Mouse (Mus musculus): ENCODE measurements around the gene Ddit4.

Ddit4 gene

DNA sequence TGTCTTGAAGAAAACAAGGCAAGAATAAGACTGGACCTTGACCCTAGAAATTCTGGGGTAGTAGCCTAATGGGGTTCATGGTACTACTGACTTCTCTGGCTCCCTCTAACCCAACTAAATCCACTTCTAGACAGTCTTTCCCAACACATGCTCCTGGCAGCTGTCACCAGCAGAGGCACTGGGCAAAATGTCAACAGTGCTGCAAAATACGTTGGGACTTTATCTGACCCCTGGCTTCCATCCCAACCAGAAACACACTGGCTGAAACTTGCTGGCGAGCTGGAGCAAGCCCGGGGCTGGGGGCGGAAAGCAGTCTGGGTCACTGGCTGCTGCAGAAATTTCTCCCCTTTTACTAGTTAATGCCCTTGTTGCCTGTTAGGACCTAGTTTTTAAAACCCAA, 35.5 kb downstream of the Ddit4 start:
- DNase-seq: no peak

DNA sequence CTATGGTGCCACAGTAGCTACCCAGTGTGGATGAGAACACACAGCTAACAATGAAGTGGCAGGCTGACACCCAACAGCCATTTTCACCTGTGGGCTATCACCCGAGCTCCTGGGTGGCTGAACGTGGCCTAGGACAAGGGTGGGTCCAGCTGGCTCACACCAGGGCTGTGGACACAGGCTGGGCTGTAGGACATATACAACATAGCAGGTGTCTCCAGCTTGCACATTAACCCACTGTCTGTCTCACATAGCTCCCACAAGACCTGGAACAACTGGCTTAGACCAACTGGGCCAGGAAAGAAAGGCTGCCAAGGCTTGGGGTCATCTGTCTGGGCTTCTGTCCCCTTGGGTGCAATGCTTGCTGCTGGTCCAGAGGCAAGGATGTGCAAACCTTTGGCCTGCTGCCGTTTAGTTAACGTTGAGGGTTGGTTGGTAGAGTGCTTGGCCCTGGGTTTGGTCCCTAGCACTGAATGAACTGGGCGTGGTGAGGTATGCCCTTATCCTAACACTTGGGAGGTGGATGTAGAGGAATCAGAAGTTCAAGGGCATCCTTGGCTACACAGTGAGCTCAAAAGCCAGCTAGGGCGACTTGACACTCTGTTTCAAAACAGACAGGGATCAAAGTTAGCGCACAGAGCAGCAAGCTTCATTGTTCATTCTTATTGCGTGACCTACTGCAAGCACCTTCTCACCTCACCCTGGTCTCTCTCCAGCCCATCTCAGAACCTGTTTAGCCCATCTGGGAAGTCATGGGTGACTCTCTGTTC, 36.3 kb downstream of the Ddit4 start:
- no peak for DNase-seq

DNA sequence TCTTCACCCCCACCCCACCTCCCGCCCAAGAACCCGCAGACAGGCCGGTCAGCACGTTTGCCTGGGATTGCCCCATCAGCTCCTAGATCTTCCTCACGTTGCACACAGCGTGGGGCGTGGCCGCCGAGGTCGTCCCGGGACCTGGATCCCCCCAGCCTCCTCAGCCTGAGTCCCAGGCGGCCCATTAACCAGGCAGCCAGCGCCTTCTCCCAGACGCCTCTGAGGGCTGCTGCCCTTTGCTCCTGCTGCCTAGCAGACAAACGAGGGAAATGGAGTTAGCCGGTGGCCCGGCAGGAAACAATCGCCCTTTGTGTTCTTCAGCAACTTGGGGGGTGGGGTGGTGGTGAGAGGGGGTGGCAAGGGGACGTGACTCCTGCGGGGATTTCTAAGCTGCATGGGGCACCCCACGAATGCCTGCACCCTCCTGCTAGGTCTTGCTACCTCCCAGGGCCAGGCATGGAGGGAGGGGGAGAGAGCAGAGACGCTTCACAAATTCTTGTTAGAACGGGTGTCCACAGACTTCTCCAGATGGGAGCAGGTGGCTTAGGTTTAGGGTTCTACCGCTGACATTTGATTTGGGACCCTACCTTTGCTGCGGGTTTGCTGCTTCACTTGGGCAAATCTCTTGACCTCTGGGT, 40.0 kb downstream of the Ddit4 start:
- DNase-seq: no peak

DNA sequence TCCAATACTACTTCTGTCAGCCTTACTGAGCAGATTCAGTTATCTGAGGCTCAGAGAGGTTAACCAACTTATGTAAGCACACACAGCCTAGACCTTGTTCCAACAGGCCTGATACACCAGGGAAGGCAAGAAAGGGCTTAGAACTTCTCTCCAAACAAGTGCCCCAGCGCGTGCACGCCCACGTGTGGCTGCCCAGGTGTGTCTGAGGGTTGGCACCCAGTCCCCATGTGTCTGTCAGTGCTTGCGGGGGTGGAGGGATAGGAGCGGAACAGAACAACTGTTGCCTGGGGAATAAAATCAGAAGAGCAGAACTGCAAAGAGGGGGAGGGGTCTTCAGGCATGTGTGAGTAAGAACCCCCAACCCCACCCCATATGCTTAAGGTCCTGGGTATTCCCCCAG, 40.5 kb downstream of the Ddit4 start:
- no peak for DNase-seq

DNA sequence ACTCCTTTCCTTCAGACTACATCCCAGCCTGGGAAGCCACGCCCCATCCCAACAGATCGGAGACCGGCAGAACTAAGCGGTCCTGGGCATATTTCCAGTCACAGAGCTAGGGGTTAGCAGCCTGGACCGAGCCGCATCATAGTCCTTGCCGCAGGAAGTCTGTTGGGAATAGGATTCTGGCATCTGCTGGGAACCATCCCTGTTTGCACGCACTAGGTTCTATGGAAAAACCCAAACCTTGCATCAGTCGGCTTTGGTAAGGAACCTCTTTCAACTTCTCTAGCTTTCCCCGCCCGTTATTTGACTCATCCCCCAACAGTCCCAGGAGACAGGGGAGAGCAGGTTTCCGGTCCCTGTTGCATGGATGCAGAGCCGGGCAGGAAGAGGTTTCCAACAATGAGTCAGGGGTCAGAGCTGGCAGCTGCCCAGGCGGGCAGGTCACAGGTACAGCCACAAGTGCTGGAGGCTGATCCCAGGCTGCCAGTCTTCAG, 42.2 kb downstream of the Ddit4 start:
- DNase-seq: peak; percentile 31

DNA sequence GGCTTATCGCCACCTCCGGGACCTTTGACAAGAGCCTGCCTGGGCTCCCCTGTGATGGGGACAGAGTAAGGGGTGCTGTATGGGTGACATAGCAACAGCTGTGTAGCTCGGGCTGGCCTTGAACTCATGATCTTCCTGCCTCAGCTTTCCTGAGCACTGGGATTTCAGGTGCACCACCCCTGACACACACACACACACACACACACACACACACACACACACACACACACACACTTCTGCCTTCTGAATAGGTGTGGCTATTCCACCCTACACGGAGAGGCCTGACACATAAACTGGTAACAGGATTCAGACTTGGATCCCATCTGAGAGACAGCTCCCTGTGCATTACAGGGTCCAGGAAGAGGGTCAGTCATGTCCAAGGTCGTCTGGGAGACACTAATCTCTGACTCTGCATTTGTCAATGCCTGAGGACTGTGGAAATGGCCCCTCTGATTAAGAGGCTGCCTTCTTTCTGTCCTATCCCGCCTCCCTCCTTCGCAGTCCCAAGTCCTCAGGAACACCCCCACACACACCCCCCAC, 42.8 kb downstream of the Ddit4 start:
- DNase-seq: no peak

DNA sequence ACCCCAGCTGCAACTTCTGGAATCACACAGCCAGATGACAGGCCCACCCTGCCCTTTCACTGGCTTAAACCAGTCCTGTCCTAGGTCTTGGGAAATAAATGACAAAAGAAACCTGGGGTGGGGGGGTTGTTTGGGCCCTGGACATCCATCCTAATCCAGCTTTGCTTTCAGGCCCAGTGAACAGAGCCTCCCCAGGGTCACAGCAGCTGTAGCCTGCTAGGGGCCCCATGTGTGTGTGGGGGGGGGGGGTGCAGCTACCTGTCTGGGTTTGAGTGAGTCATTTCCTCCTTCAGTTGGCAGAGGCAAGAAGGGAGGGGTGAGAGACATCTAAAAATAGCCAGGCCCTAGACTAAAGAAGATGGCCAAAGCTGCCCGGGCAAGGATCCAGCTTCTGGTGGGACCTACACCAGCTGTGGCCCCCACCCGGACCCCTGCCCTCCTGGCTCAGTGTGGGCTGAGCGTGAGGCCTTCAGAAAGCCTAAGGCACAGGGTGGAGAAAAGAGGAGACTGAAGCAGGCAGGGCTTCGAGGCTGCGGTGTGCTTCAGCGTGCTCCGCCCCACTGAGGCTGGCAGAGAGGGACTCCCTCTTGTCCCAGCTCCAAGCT, 43.8 kb downstream of the Ddit4 start:
- no peak for DNase-seq

DNA sequence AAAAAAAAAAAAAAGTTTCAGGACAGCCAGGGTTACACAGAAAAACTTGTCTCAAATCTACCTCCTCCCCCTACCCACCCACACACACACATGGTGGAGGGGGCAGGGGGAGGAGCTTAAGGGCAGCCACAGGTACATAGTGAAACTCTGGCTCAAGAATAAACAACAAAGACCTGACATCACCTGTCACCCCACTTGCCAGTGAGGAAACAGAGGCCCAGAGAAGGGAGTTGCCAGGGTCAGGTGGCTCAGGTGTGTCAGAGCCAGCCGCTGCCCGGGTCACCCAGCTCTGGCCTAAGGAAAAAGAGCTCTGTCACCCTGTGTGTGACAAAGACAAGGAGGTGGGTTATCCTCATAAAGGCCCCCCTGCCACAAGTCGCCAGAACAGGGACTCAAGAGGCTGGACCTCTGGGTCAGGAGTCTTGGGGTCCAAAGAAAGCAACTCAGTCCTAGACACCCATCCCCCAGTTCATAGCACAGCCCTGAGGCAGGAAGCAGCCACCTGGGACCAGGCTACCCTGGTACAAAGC, 44.5 kb downstream of the Ddit4 start:
- no peak for DNase-seq

DNA sequence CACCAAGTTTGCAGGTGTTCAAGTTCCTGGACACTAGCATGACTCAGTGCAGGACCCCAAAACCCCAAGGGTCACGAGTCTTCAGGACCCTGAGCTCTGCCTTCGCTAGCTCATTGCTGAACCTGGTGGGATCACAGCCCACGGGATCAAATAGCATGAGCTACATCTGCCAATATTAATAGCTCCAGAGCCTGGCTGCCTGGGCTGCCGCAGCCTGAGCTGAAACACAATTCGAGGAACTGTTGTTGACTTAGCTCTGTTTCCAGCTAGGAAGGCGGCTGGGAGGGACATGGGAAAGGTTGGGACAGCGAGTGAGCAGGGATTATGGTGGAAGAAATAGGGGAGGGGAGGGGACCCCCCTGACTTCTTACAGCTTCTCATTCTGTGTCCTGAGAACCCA, 48.5 kb downstream of the Ddit4 start:
- no peak for DNase-seq

DNA sequence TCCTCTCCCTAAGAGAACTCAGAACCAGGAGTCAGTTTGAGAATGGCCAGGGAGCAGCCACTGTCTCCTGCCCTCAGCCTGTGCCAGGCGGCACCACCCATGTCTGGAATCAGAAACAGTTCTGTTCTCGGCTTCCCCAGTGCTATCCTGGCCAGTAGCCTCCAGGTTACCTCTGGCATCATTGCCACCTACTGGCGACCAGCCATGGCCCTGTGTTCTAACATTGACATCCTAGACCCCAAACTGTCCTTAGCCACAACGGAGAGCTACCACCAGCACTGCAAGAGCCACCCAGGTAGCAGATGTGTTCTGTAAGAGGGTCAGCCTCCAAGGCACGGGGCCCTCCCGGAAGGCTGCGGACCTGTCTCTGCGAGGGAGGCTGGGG, 49.0 kb downstream of the Ddit4 start:
- peak; percentile 32 for DNase-seq

DNA sequence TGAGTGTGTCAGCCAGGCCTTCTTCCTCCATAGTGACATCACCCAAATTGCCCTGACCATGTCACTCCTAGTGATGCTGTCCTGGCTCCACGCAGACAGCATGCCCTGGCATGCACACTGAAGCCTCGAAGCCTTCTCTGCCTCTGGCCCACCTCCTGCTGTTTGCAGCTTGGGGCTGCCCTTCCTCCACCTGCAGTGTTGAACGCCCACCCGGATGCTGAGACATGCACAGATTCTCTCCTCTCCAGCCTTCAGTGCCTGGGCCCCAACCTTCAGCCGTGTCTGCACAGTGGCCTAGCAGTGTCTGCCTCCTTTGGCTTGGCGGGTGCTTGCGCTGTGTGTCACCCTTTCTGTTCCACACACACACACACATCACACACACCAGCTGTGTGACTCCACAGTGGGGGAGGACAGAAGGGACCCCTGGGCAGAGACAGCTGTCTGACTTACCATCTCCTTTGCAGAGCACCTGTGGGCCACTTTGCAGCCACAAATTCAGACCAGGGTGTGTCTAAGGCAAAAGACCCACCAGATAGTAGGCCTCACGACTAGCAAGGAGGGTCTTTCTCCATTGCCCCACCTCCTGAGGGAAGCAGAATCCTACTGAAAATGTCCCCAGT, 49.5 kb downstream of the Ddit4 start:
- peak; percentile 30 for DNase-seq

DNA sequence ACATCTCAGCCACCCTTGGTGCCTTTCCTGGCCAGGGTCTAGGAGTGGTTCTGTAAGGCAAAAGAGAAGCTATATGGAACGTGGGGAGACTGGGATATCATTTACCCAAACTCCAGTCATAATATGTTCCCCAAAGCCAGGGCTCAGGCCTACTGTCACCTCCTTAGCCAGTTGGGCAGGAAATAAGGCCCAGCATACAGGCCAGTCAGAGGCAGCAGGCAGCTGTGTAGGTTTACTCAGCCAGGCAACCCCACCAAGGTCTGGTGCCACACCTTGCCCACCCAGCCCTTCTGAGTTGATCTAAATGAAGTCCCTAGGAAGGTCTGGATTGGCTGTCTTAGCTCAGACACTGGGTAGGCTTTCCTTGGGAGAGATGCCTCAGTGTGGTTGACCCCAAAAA, 50.2 kb downstream of the Ddit4 start:
- DNase-seq: no peak

DNA sequence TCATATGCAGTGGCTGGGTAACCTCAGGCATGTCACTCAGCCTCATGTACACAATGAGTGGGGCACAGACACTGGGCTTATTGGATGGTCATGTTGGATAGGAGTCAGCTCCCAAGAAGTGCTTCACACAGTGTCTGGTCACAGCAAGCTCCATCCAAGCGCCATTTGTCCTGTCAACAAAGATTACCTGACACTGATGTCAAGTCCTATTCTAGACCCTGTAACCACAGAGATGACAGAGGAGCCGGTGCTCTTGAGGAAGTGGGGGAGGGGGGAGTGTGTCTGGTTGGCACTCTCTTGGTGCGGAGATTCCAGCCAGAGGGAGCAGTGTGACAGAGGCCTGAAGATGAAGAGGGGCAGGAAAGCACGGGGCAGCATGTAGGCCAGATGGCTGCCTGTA, 50.7 kb downstream of the Ddit4 start:
- no peak for DNase-seq

DNA sequence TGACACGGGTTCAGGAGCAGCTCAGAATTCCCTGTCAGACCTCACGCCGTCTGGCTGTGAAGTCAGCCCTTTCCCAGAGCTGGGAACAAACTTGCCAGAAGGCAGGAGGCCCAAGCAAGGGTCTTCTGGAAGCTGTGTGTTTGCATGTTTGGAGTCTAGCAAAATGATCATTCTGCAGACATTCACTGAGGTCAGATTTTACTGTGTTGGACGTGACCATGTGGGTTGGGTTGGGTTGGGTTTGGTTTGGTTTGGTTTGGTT, 51.5 kb downstream of the Ddit4 start:
- no peak for DNase-seq
